Mouse (Mus musculus) kidney, adult 8-10 months (tissue): ENCODE data around the gene Rgs14.
A peak's percentile ranks its signal among the peaks of the same experiment; 100 is the strongest.

Experiments used
- DNase-seq, 2 experiments: peaks; one replicate each; pipeline ENCODE4 v3.0.0; 2022

The Rgs14 gene

DNA sequence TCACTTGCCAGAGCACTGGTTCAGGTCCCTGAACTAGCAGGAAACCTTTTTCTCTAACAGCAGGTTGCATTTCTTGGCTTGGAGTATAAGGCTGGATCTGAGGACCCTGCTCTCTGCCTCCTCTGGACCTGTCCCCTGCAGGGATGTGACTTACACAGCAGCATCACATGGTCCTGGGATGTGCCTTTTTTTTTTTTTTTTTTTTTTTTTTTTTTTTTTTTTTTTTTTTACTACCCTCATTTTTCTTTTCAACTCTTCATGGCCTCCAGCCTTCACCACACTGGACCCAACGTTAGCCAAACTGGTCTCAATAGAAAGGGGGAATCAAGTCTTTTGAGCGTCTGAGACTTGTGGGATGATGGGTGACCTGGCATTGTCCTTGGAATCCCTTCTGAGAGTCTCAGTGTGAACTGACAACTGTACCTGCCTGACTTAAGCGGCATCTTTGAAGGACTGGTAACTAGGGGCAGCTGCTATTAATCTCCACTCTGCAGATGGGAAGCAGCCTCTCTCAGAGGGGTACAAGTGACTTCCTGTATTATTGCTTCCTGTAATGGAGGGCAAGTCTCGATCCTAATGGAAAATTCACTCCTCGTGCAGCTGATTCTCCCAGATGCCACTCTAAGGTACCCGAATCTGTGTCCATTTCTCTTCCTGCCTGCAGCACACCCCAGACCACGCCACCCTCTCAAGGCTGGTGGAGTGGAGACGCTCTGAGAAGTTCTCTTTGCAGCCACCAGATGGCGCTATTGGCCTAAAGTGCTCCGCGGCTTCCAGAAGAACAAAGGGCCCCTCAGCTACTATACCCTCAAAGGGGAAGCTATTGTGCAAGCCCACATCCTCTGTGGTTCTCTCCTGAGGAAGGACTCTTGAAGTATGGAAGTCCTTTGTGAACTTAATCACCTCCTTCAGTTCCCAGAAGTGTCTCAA is 35.6 kb downstream of the Rgs14 start:
- peak; percentile 55 to 61 for DNase-seq

GRCm38 (mm10) chr13:55405783-55406390 is 36.4 kb downstream of the Rgs14 start:
- no peak for DNase-seq

- no peak for DNase-seq
These were observed 37.8 kb downstream of the Rgs14 start for GRCm38 (mm10) chr13:55407341-55407740.

- DNase-seq: no peak
These were observed 39.1 kb downstream of the Rgs14 start for GRCm38 (mm10) chr13:55408546-55409120.

DNA sequence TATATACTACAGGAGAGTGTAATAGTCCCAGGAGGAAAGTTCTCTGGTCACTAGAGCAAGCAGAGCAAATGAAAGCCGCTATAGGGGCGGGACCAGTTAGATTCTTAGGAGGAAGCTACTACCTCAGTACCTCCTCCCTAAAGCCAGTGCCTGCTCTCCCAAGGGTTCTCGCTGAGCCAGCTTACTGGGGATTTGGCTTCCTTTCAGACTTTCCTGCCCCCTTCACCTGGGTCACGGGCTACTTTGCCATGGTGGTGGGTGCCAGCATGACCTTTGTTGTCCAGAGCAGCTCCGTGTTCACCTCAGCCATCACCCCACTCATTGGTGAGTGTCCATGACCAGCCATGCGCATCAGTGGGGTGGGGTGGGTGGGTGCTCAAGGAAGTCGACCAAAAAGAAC is 42.3 kb downstream of the Rgs14 start:
- no peak for DNase-seq

DNA sequence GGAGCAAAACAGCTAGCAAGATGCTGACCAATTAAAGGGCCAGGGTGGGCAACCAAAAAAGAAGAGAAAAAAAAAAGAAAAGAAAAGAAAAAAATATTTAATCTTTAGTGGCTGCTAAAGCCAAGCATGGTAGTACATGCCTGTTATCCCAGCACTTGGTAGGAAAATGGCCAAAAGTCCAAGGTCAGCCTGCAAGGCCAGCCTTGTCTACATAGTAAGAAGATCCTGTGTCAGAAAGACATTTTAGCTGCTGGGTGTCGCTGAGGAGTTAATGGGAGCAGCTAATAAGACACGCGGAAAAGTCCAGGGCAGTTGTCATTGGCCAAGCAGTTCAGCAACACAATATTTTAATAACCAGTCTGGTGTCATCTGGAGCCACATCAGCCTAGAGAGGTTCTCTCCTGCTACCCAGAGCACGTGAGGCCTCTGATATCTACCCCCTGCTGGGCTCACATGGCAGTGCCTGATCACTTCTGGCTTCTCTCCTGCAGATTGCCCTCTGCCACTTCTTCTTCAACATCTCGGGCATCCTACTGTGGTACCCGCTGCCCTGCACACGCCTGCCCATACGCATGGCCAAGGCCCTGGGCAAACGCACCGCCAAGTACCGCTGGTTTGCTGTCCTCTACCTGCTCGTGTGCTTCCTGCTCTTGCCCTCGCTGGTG is 43.2 kb downstream of the Rgs14 start:
- peak in 1 of 2 experiments; percentile 40 for DNase-seq

DNA sequence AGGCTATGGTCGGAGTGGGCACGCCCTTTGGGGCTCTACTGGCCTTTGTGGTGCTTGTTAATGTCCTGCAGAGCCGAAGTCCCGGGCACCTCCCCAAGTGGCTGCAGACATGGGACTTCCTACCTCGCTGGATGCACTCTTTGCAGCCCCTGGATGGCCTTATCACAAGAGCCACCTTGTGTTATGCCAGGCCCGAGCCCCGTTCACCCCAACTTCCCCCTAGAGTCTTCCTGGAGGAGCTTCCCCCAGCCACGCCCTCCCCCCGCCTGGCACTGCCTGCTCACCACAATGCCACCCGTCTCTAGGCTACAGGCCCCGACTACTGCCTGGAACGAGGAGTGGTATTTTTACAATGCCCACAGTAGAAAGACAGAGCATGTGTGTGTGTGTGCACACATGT is 43.8 kb downstream of the Rgs14 start:
- no peak for DNase-seq

DNA sequence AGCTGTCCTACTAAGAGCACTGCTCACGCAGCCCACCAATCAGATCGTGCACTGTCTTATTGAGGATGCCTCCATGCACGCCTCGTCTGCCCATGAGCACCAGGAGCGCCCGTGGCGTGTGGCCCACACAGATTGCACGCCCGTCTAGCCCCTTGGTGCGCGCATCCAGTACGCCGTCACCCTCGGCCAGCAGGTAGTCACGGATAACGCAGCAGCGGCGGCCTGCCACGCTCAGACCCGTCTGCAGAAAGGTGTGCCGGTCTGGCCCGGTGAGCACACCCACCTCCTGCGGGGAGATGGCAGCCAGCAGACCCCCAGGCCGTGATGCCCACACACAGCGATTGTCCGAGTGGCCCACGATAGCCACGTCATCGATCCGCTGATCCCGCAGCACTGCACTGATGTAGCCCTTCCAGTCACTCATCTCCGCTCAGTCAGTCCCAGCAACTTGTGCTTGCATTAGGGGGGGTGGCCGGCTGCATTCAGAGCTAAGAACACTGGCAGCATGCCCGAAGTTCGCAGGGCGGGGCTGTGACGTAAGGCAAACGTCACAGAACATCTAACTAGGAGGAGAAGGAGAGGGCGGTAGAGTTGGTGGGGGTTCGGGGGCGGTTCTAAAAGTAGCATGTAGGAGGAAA is 45.3 kb downstream of the Rgs14 start, which contains the start of gene Pfn3:
Gene Pfn3 (minus strand): TSS at position 490 of the 638 bp plus-strand sequence.
- DNase-seq: peak; percentile 86 to 94

DNA sequence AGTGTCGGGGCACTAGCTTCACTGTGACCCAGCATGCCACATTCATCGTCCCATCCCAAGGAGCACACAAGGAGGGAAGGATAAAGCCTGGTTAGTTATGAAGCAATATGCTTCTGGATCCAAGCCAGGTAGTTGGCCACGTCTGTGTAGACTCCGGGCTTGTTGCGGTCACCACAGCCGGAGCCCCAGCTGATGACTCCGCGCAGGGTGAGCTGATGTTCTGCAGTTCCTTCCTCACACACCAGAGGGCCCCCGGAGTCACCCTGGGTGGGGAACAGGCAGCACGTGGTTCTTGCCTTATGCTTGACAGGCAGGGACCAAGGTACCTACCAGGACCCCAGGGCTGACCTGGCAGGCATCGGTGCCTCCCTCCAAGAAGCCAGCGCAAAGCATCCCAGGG is 48.5 kb downstream of the Rgs14 start:
- DNase-seq: peak; percentile 78 to 88

DNA sequence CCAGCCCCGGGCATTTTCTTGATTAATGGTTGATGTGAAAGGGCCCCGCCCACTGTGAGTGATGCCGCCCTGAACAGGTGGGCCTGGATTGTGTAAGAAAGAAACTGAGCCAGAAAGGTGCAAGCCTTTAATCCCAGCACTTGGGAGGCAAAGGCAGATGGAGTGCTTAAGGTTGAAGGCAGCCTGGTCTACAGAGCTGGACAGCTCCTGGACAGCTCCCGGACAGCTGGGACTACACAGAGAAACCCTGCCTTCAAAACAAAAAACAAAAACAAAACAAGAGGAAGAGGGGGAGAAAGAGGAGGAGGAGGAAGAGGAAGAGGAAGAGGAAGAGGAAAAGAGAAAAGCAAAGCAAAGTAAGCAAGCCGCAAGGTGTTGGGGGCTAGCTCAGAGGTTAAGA is 49.6 kb downstream of the Rgs14 start:
- no peak for DNase-seq

DNA sequence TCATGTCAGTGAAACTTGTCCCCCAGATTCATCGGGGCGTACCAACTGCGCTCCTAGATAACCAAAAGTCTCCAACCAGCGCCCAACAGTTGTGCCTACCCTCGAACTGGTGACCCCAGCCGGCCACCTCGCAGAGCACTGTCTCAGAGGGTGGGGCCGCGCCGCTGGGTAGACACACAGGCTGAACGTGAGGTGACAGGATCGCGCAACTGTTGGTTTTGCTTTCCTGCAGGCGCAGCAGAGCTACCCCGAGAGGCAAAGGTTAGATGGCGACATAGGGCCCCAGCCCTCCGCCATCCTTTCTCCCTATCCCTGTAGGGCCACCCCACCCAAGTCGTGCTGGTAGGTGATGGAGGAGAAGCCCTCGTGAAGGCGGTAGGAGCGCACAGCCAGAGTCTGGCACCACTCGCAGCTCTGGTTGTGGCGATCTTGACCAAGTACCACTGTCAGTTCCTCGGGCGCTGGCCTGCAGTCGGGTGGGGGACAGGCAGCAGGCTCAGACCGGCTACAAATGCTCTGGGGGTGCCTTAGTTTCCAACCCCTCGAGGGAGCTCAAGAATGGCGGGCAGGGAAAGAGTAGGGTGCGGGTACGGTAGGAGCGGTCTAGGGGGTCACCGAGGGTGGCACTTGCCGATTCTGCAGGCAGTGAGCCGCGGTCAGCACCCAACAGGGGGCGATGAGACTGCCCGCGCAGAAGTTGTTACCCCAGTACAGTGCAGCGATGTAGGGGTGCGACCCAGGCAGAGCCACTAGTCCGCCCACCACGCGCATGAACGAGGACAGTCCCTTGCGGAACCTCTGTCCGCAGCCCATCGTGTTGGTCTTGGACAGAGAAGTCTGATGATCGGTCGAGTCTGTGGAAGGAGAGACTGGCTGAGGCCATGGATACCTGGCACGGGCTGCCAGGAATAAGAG is 50.7 kb downstream of the Rgs14 start:
- DNase-seq: no peak

GRCm38 (mm10) chr13:55420933-55421800 is 51.6 kb downstream of the Rgs14 start:
- DNase-seq: peak in 1 of 2 experiments; percentile 69

- no peak for DNase-seq
These were observed 57.1 kb downstream of the Rgs14 start, which contains the start of gene F12 for GRCm38 (mm10) chr13:55426613-55427012. TSS of gene F12 (minus strand) at chr13:55426793.

GRCm38 (mm10) chr13:55429226-55429888 is 59.8 kb downstream of the Rgs14 start:
- peak; percentile 67 to 74 for DNase-seq

DNA sequence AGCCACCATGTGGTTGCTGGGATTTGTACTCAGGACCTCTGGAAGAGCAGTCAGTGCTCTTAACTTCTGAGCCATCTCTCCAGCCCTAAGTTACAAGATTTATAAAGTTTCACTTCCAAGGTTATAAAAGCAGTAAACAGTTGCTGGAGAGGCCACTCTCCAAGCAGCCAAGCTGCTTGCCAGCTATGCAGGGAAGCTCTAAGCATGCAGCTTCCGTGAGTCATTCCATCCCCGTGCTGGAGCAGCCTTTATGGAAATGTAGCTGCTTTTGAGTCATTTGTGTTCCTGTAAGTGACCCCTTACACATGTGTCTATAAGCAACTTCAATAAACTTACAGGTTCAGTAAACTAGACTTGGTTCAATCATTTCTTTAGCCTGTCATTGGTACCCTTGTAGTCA is 61.0 kb downstream of the Rgs14 start:
- DNase-seq: no peak

- DNase-seq: no peak
These were observed 62.6 kb downstream of the Rgs14 start for GRCm38 (mm10) chr13:55431889-55432685.
